Mouse (Mus musculus) CH12.LX (cell line): ENCODE measurements at regions not wholly inside any gene's neighbourhood (a gene's known extent, or its start where the extent isn't known, plus 50 kb on each side); places are given as distances from the start of the nearest gene placed in this dataset.

ENCODE experiments used
- DNase-seq: peaks from one replicate; pipeline ENCODE4 v3.0.0-alpha.2; 2013; ENCODE audit errors: extremely low read depth
- H3K27ac ChIP-seq: 2 replicates; pipeline ENCODE4 v1.5.1; 2012; ENCODE audit warnings: low read depth, mild to moderate bottlenecking, control low read depth, moderate library complexity; ENCODE audit not compliant: insufficient read depth
- H3K27me3 ChIP-seq: replicated peaks from 2 replicates; pipeline ENCODE3; 2012; ENCODE audit warnings: inconsistent platforms
- H3K36me3 ChIP-seq, 2 experiments: replicated peaks in 1 of 2; 2 replicates each; pipeline versions ENCODE3 to v1.6.1; 2012; ENCODE audit warnings: inconsistent platforms in 1 of 2, low read length in 1 of 2, mild to moderate bottlenecking in 1 of 2, mixed read lengths in 1 of 2, moderate library complexity in 1 of 2; ENCODE audit not compliant: control insufficient read depth in 1 of 2, insufficient read depth in 1 of 2
- H3K4me1 ChIP-seq, 2 experiments: 2 replicates each; pipeline ENCODE4 v1.6.1; 2012; ENCODE audit warnings: inconsistent platforms in 1 of 2, moderate library complexity in 1 of 2; ENCODE audit not compliant: insufficient read depth in 2 of 2, control insufficient read depth in 1 of 2
- H3K4me2 ChIP-seq: 2 replicates; pipeline ENCODE4 v1.6.1; 2012; ENCODE audit warnings: low read depth, mild to moderate bottlenecking, control low read depth; ENCODE audit not compliant: poor library complexity, insufficient read depth, severe bottlenecking
- H3K4me3 ChIP-seq, 3 experiments: fragments of 150-350 bp in 1 of 3; sonication (generic) in 1 of 3; replicated peaks in 1 of 3; 2 replicates each; pipeline versions ENCODE3 to v1.5.1; 2011 to 2012; ENCODE audit warnings: low read depth in 2 of 3, low read length in 2 of 3, mild to moderate bottlenecking in 2 of 3, moderate library complexity in 2 of 3, control low read depth in 1 of 3, improper control_type of control experiment in 1 of 3, inconsistent platforms in 1 of 3, mixed read lengths in 1 of 3; ENCODE audit not compliant: poor library complexity in 1 of 3
- H3K79me2 ChIP-seq: replicated peaks from 2 replicates; pipeline ENCODE4 v1.6.1; 2012; ENCODE audit warnings: mild to moderate bottlenecking, moderate library complexity; ENCODE audit not compliant: control insufficient read depth, poor library complexity, insufficient read depth, severe bottlenecking; ENCODE audit errors: extremely low read depth
- H3K9ac ChIP-seq: 2 replicates; pipeline ENCODE4 v1.6.1; 2012; ENCODE audit warnings: low read depth, mild to moderate bottlenecking, control low read depth, moderate library complexity; ENCODE audit not compliant: insufficient read depth
- H3K9me3 ChIP-seq: replicated peaks from 2 replicates; pipeline ENCODE3; 2012; ENCODE audit warnings: low read length, inconsistent platforms, mixed read lengths
- BHLHE40 ChIP-seq: IDR thresholded peaks from 2 replicates; pipeline ENCODE4 v1.6.1; 2011; ENCODE audit warnings: mild to moderate bottlenecking, low read depth, low read length, improper control_type of control experiment
- CHD1 ChIP-seq: IDR thresholded peaks from 2 replicates; pipeline ENCODE4 v1.6.1; 2012; ENCODE audit warnings: low read depth, low read length, improper control_type of control experiment, inconsistent platforms
- CHD2 ChIP-seq: IDR thresholded peaks from 2 replicates; pipeline ENCODE4 v1.6.1; 2011; ENCODE audit warnings: low read length, improper control_type of control experiment
- E2F4 ChIP-seq: IDR thresholded peaks from 2 replicates; pipeline ENCODE4 v1.6.1; 2011; ENCODE audit warnings: low read depth, low read length, improper control_type of control experiment; ENCODE audit not compliant: insufficient replicate concordance
- EP300 ChIP-seq: IDR thresholded peaks from 2 replicates; pipeline ENCODE4 v1.6.1; 2011; ENCODE audit warnings: low read length, improper control_type of control experiment
- ETS1 ChIP-seq: conservative IDR thresholded peaks from 2 replicates; pipeline ENCODE4 v1.6.1; 2012; ENCODE audit warnings: low read depth, mild to moderate bottlenecking, inconsistent platforms, low read length, improper control_type of control experiment, moderate library complexity
- GABPA ChIP-seq: IDR thresholded peaks from 2 replicates; pipeline ENCODE4 v1.6.1; 2012; ENCODE audit warnings: low read depth, low read length, improper control_type of control experiment, inconsistent platforms; ENCODE audit not compliant: insufficient replicate concordance
- IRF4 ChIP-seq: IDR thresholded peaks from 2 replicates; pipeline ENCODE4 v1.6.1; 2014; ENCODE audit warnings: low read depth, mild to moderate bottlenecking, inconsistent platforms, low read length, improper control_type of control experiment
- JUND ChIP-seq: conservative IDR thresholded peaks from 2 replicates; pipeline ENCODE4 v1.6.1; 2011; ENCODE audit warnings: low read depth, low read length, improper control_type of control experiment
- MAX ChIP-seq: IDR thresholded peaks from 2 replicates; pipeline ENCODE4 v1.6.1; 2011; ENCODE audit warnings: low read length, improper control_type of control experiment
- MAZ ChIP-seq: IDR thresholded peaks from 2 replicates; pipeline ENCODE4 v1.6.1; 2012; ENCODE audit warnings: low read depth, mild to moderate bottlenecking, inconsistent platforms, low read length, improper control_type of control experiment, moderate library complexity
- MEF2A ChIP-seq: IDR thresholded peaks from 2 replicates; pipeline ENCODE4 v1.6.1; 2014; ENCODE audit warnings: low read depth, mild to moderate bottlenecking, inconsistent platforms, low read length, improper control_type of control experiment, borderline replicate concordance
- MXI1 ChIP-seq: IDR thresholded peaks from 2 replicates; pipeline ENCODE4 v1.6.1; 2011; ENCODE audit warnings: mild to moderate bottlenecking, low read depth, low read length, improper control_type of control experiment
- NELFE ChIP-seq: IDR thresholded peaks from 2 replicates; pipeline ENCODE4 v1.6.1; 2011; ENCODE audit warnings: low read depth, low read length, improper control_type of control experiment
- NRF1 ChIP-seq: IDR thresholded peaks from 2 replicates; pipeline ENCODE4 v1.6.1; 2014; ENCODE audit warnings: low read depth, mild to moderate bottlenecking, inconsistent platforms, low read length, improper control_type of control experiment, moderate library complexity
- POLR2A ChIP-seq: IDR thresholded peaks from 2 replicates; pipeline ENCODE4 v1.6.1; 2011; ENCODE audit warnings: low read depth, mild to moderate bottlenecking, improper control_type of control experiment, low read length
- POLR2AphosphoS2 ChIP-seq: IDR thresholded peaks from 2 replicates; pipeline ENCODE4 v1.6.1; 2011; ENCODE audit warnings: low read depth, low read length, improper control_type of control experiment
- RAD21 ChIP-seq: IDR thresholded peaks from 2 replicates; pipeline ENCODE4 v1.6.1; 2011; ENCODE audit warnings: low read depth, mild to moderate bottlenecking, low read length, improper control_type of control experiment, moderate library complexity
- RCOR1 ChIP-seq: conservative IDR thresholded peaks from 2 replicates; pipeline ENCODE4 v1.6.1; 2012; ENCODE audit warnings: low read depth, mild to moderate bottlenecking, inconsistent platforms, low read length, improper control_type of control experiment
- SIN3A ChIP-seq: IDR thresholded peaks from 2 replicates; pipeline ENCODE4 v1.6.1; 2012; ENCODE audit warnings: low read length, improper control_type of control experiment, inconsistent platforms
- SMC3 ChIP-seq: IDR thresholded peaks from 2 replicates; pipeline ENCODE4 v1.6.1; 2011; ENCODE audit warnings: low read depth, low read length, improper control_type of control experiment
- UBTF ChIP-seq: IDR thresholded peaks from 2 replicates; pipeline ENCODE4 v1.6.1; 2012; ENCODE audit warnings: low read depth, mild to moderate bottlenecking, inconsistent platforms, low read length, improper control_type of control experiment, moderate library complexity
- USF1 ChIP-seq: IDR thresholded peaks from 2 replicates; pipeline ENCODE4 v1.6.1; 2014; ENCODE audit warnings: low read depth, mild to moderate bottlenecking, inconsistent platforms, low read length, improper control_type of control experiment
- USF2 ChIP-seq: conservative IDR thresholded peaks from 2 replicates; pipeline ENCODE4 v1.6.1; 2011; ENCODE audit warnings: low read depth, low read length, improper control_type of control experiment
- ZC3H11A ChIP-seq: IDR thresholded peaks from 2 replicates; pipeline ENCODE4 v1.6.1; 2012; ENCODE audit warnings: low read depth, mild to moderate bottlenecking, inconsistent platforms, low read length, improper control_type of control experiment
- ZKSCAN1 ChIP-seq: IDR thresholded peaks from 2 replicates; pipeline ENCODE4 v1.6.1; 2012; ENCODE audit warnings: low read depth, inconsistent platforms, low read length, improper control_type of control experiment, borderline replicate concordance
- ZMIZ1 ChIP-seq: IDR thresholded peaks from 2 replicates; pipeline ENCODE4 v1.6.1; 2012; ENCODE audit warnings: low read depth, mild to moderate bottlenecking, inconsistent platforms, low read length, improper control_type of control experiment
- ZNF384 ChIP-seq: IDR thresholded peaks from 2 replicates; pipeline ENCODE4 v1.6.1; 2012; ENCODE audit warnings: low read depth, low read length, improper control_type of control experiment, inconsistent platforms
- dilution Hi-C: fragments of 300-500 bp; cut with MboI; formaldehyde crosslinking; loops from 2 replicates; pipeline ENCODE4 v1.14.3; 2020; ENCODE audit warnings: low sequenced_read_pairs; ENCODE audit not compliant: extremely low pct_unique_long_range_greater_than_20kb, extremely low pct_ligation_motif_present
- in situ Hi-C: fragments of 300-500 bp; cut with MboI; formaldehyde crosslinking; loops from 3 replicates; pipeline ENCODE4 v1.14.3; 2019; ENCODE audit warnings: low sequenced_read_pairs, low pct_ligation_motif_present, low pct_unique_long_range_greater_than_20kb, mixed read lengths

DNA sequence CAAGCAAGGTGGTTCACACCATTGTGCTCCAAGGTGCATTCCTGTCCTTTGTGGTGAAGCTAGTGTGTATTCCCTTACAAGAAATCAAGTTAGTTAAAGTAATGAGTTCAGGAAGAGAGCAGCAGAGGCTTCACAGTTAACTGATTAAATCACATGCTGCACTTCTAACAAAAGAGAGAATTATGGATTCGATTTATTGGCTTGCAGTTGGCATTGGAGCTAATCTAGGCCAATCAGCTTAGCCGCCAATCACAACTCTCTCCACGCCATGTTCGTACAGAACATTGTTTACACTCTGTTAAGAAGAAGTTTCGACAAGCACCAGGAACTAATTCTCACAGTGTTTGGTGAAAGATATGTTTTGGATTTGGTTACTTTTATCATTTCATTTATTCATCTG lies 292.3 kb upstream of the Kcnh7 start:
- no peak for TF ChIP-seq CHD2
- no peak for TF ChIP-seq JUND
- TF ChIP-seq EP300: no peak
- no peak for TF ChIP-seq SIN3A
- TF ChIP-seq MAX: no peak
- no peak for TF ChIP-seq NELFE
- TF ChIP-seq RCOR1: no peak
- no peak for TF ChIP-seq GABPA
- no peak for TF ChIP-seq ZNF384
- TF ChIP-seq E2F4: no peak
- TF ChIP-seq ETS1: no peak
- TF ChIP-seq MEF2A: no peak
- no peak for TF ChIP-seq POLR2AphosphoS2
- no peak for TF ChIP-seq CHD1
- TF ChIP-seq ZC3H11A: no peak
- TF ChIP-seq NRF1: no peak
- TF ChIP-seq RAD21: no peak
- TF ChIP-seq MXI1: no peak
- TF ChIP-seq USF2: no peak
- TF ChIP-seq MAZ: no peak
- Histone ChIP-seq H3K79me2 (no peaks in the 10 kb centered on the region), H3K27me3 (no peaks in the 10 kb centered on the region), H3K4me3 (no peak overlapping the region), H3K9ac (no peak overlapping the region), H3K4me2 (no peak overlapping the region), H3K9me3 (no peaks in the 10 kb centered on the region), H3K27ac (no peak overlapping the region), H3K36me3 (no peaks in the 10 kb centered on the region), H3K4me1 (no peaks in the 10 kb centered on the region)
- in situ Hi-C loops: loop anchor here (25.0 kb wide), 1 partner anchor 986 kb away; no protein-coding TSS in a partner anchor
- dilution Hi-C loops: no loop called here
- DNase-seq: no peak

DNA sequence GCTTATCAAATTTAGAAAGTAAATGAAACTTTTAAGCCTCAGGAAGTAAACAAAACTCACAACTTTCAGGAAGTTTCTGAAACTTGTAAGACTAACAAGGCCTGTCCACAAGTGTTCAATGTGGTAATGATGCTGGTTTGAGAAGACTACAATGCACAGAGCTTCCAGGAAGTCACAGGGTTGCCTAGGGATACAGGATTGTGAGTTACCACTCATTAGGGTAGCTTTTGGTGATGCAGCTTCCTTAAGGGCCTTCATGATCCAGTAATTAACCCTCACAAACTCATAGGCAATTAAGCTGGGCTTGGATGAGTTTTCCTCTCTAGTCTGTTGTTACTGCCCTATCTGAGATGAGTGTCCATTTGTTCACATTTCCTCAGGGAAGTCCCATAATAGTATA lies 291.2 kb upstream of the Kcnh7 start:
- H3K27ac ChIP-seq: no peak overlapping the region
- no peak overlapping the region for H3K9ac ChIP-seq
- H3K9me3 ChIP-seq: no peaks in the 10 kb centered on the region
- dilution Hi-C loops: no loop called here
- no peaks in the 10 kb centered on the region for H3K36me3 ChIP-seq
- no peak for TF ChIP-seq CHD1
- TF ChIP-seq MAX: no peak
- no peak for TF ChIP-seq SMC3
- no peak for TF ChIP-seq ZNF384
- no peak for TF ChIP-seq ZMIZ1
- no peak for TF ChIP-seq POLR2AphosphoS2
- TF ChIP-seq GABPA: no peak
- no peak for TF ChIP-seq RAD21
- no peak for TF ChIP-seq JUND
- TF ChIP-seq USF1: no peak
- TF ChIP-seq BHLHE40: no peak
- TF ChIP-seq POLR2A: no peak
- TF ChIP-seq E2F4: no peak
- TF ChIP-seq NELFE: no peak
- TF ChIP-seq UBTF: no peak
- TF ChIP-seq EP300: no peak
- no peak for TF ChIP-seq IRF4
- TF ChIP-seq ZKSCAN1: no peak
- TF ChIP-seq MXI1: no peak
- in situ Hi-C loops: loop anchor here (25.0 kb wide), 1 partner anchor 987 kb away; no protein-coding TSS in a partner anchor
- H3K4me2 ChIP-seq: no peak overlapping the region
- H3K27me3 ChIP-seq: no peaks in the 10 kb centered on the region
- H3K4me1 ChIP-seq: no peaks in the 10 kb centered on the region
- H3K79me2 ChIP-seq: no peaks in the 10 kb centered on the region
- no peak overlapping the region for H3K4me3 ChIP-seq
- DNase-seq: no peak
